Mouse (Mus musculus) forebrain, embryonic 15.5 days (tissue): ENCODE measurements at regions not wholly inside any gene's neighbourhood (a gene's known extent, or its start where the extent isn't known, plus 50 kb on each side); places are given as distances from the start of the nearest gene placed in this dataset.

Experiments
- ATAC-seq: fragments of 200-750 bp; cut with Nextera tagmentation; replicated peaks from 2 replicates; pipeline ENCODE4 v1.8.0; 2017; ENCODE audit warnings: mild to moderate bottlenecking, moderate TSS enrichment, moderate library complexity
- H3K27ac ChIP-seq: fragments of 300-500 bp; sonication (generic); replicated peaks from 2 replicates; pipeline ENCODE4 v1.5.1; 2015; ENCODE audit warnings: mild to moderate bottlenecking, inconsistent platforms
- H3K27me3 ChIP-seq: fragments of 300-500 bp; sonication (generic); 2 replicates; pipeline ENCODE4 v1.6.1; 2015; ENCODE audit warnings: inconsistent platforms
- H3K36me3 ChIP-seq: fragments of 300-500 bp; sonication (generic); 2 replicates; pipeline ENCODE4 v1.6.1; 2015; ENCODE audit warnings: mild to moderate bottlenecking, inconsistent platforms
- H3K4me1 ChIP-seq: fragments of 300-500 bp; sonication (generic); 2 replicates; pipeline ENCODE4 v1.6.1; 2015; ENCODE audit warnings: inconsistent platforms
- H3K4me2 ChIP-seq: fragments of 300-500 bp; sonication (generic); replicated peaks from 2 replicates; pipeline ENCODE4 v1.6.1; 2015; ENCODE audit warnings: mild to moderate bottlenecking, inconsistent platforms
- H3K4me3 ChIP-seq: fragments of 300-500 bp; sonication (generic); 2 replicates; pipeline ENCODE4 v1.5.1; 2015; ENCODE audit warnings: mild to moderate bottlenecking, inconsistent platforms
- H3K9ac ChIP-seq: fragments of 300-500 bp; sonication (generic); replicated peaks from 2 replicates; pipeline ENCODE4 v1.6.1; 2015; ENCODE audit warnings: mild to moderate bottlenecking, inconsistent platforms
- H3K9me3 ChIP-seq: fragments of 300-500 bp; sonication (generic); 2 replicates; pipeline ENCODE4 v1.6.1; 2016; ENCODE audit warnings: inconsistent platforms
- WGBS: fragments of 180-500 bp; shearing (Covaris S2); methylation state at CpG from one replicate; pipeline ENCODE4 v1.1.7; 2015; ENCODE audit warnings: mixed read lengths; 5-methylcytosine and 5-hydroxymethylcytosine counted together

GRCm38 (mm10) chr4:37566226-37566625 is 614.7 kb upstream of the Lingo2 start:
- H3K4me1 ChIP-seq: no peaks in the 10 kb centered on the region
- no peaks in the 10 kb centered on the region for H3K27me3 ChIP-seq
- no peaks in the 10 kb centered on the region for H3K9me3 ChIP-seq
- H3K9ac ChIP-seq: no peak overlapping the region
- ATAC-seq: no peak
- H3K27ac ChIP-seq: no peak overlapping the region
- no peak overlapping the region for H3K4me2 ChIP-seq
- no peaks in the 10 kb centered on the region for H3K36me3 ChIP-seq
- no peak overlapping the region for H3K4me3 ChIP-seq
- WGBS: 65% methylated on average over 1 of the region's 1 CpGs

- Histone ChIP-seq H3K9ac (no peak overlapping the region), H3K27me3 (no peaks in the 10 kb centered on the region), H3K27ac (no peak overlapping the region), H3K4me2 (no peak overlapping the region), H3K9me3 (no peaks in the 10 kb centered on the region), H3K4me1 (no peaks in the 10 kb centered on the region), H3K4me3 (no peak overlapping the region), H3K36me3 (no peaks in the 10 kb centered on the region)
- no peak for ATAC-seq
These were observed 608.7 kb upstream of the Lingo2 start for GRCm38 (mm10) chr4:37560209-37560608.

- no peak overlapping the region for H3K9ac ChIP-seq
- no peaks in the 10 kb centered on the region for H3K9me3 ChIP-seq
- no peaks in the 10 kb centered on the region for H3K36me3 ChIP-seq
- WGBS: 61% methylated on average over 3 of the region's 3 CpGs
- no peak overlapping the region for H3K27ac ChIP-seq
- H3K4me1 ChIP-seq: no peaks in the 10 kb centered on the region
- H3K4me2 ChIP-seq: no peak overlapping the region
- no peak overlapping the region for H3K4me3 ChIP-seq
- peak; percentile 89 for ATAC-seq
- H3K27me3 ChIP-seq: no peaks in the 10 kb centered on the region
These were observed 594.5 kb upstream of the Lingo2 start for GRCm38 (mm10) chr4:37546001-37546400.

- no peaks in the 10 kb centered on the region for H3K36me3 ChIP-seq
- H3K27me3 ChIP-seq: no peaks in the 10 kb centered on the region
- no peaks in the 10 kb centered on the region for H3K4me1 ChIP-seq
- no peak overlapping the region for H3K9ac ChIP-seq
- H3K9me3 ChIP-seq: no peaks in the 10 kb centered on the region
- ATAC-seq: no peak
- whole genome bisulfite sequencing: 91% methylated on average over 4 of the region's 4 CpGs
- H3K4me3 ChIP-seq: no peak overlapping the region
- no peak overlapping the region for H3K27ac ChIP-seq
- no peak overlapping the region for H3K4me2 ChIP-seq
These were observed 556.2 kb upstream of the Lingo2 start for GRCm38 (mm10) chr4:37507732-37508131.
